Mouse (Mus musculus) thymus, postnatal 25 days (tissue): Measurements from ENCODE around the gene Hfe2.
A peak's percentile ranks its signal among the peaks of the same experiment; 100 is the strongest.

Experiments used
- DNase-seq: peaks from one replicate; pipeline ENCODE4 v3.0.0; 2022

The Hfe2 gene

GRCm38 (mm10) chr3:96559398-96559910, 34.5 kb downstream of the Hfe2 start:
- no peak for DNase-seq

- no peak for DNase-seq
Measured at GRCm38 (mm10) chr3:96559911-96560850, 35.2 kb downstream of the Hfe2 start.

GRCm38 (mm10) chr3:96560881-96561668, 36.1 kb downstream of the Hfe2 start:
- no peak for DNase-seq

GRCm38 (mm10) chr3:96561946-96562681, 37.1 kb downstream of the Hfe2 start:
- DNase-seq, result no peak

GRCm38 (mm10) chr3:96563267-96563666, 38.3 kb downstream of the Hfe2 start:
- DNase-seq, result no peak

GRCm38 (mm10) chr3:96563911-96564632, 39.1 kb downstream of the Hfe2 start:
- no peak for DNase-seq

GRCm38 (mm10) chr3:96564633-96565032, 39.7 kb downstream of the Hfe2 start:
- peak; percentile 60 for DNase-seq

GRCm38 (mm10) chr3:96565105-96565504, 40.1 kb downstream of the Hfe2 start:
- DNase-seq, result no peak

- no peak for DNase-seq
Measured at GRCm38 (mm10) chr3:96566661-96567450, 41.9 kb downstream of the Hfe2 start.

GRCm38 (mm10) chr3:96568605-96569004, 43.6 kb downstream of the Hfe2 start:
- no peak for DNase-seq

GRCm38 (mm10) chr3:96569506-96569905, 44.5 kb downstream of the Hfe2 start:
- DNase-seq, result no peak

- DNase-seq, result no peak
Measured at GRCm38 (mm10) chr3:96569966-96570605, 45.1 kb downstream of the Hfe2 start.

- DNase-seq, result no peak
Measured at GRCm38 (mm10) chr3:96570643-96571042, 45.7 kb downstream of the Hfe2 start.

GRCm38 (mm10) chr3:96571336-96571735, 46.4 kb downstream of the Hfe2 start:
- no peak for DNase-seq

- no peak for DNase-seq
Measured at GRCm38 (mm10) chr3:96571896-96572698, 47.1 kb downstream of the Hfe2 start.

- DNase-seq, result no peak
Measured at GRCm38 (mm10) chr3:96573611-96574511, 48.9 kb downstream of the Hfe2 start.

- DNase-seq, result no peak
Measured at GRCm38 (mm10) chr3:96575272-96575984, 50.5 kb downstream of the Hfe2 start.

- DNase-seq, result no peak
Measured at GRCm38 (mm10) chr3:96576005-96576658, 51.2 kb downstream of the Hfe2 start.
